Mouse (Mus musculus): Measurements from ENCODE around the gene Ctsk.

DNA sequence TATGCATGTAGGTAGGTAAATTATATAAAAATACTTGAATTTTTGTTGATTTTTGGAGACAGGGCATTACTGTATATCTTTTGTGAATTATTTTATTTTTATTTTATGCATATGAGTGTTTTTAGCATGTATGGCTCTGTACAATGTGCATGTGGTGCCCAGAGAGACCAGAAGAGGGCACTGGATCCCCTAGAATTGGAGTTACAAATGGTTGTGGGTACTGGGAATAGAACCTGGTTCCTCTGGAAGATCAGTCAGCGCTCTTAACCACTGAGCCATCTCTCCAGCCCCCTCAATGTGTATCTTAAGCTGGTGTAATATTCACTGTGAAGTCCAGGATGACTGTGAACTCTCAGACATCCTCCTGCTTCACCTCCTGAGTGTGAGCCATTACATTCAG is 35.9 kb downstream of the Ctsk start:
- TF ChIP-seq GATA1 (IDR thresholded peaks at IDR 0.05; ENCODE audit: low read length) (no peak), TAL1 (IDR thresholded peaks at IDR 0.05; ENCODE audit: low read length) (no peak)
